Mouse (Mus musculus) bone marrow, adult 2 months (tissue): ENCODE measurements around the gene Tnnt1.

Source experiments
- CTCF ChIP-seq: fragments of 200-500 bp; IDR thresholded peaks from 2 replicates; pipeline ENCODE4 v1.5.1; 2011; ENCODE audit warnings: low read length, control low read depth; ENCODE audit not compliant: control insufficient read depth, insufficient read depth
- POLR2A ChIP-seq: fragments of 200-500 bp; IDR thresholded peaks from 2 replicates; pipeline ENCODE4 v1.6.1; 2011; ENCODE audit warnings: low read depth, mild to moderate bottlenecking, control low read depth, low read length, borderline replicate concordance; ENCODE audit not compliant: control insufficient read depth

DNA sequence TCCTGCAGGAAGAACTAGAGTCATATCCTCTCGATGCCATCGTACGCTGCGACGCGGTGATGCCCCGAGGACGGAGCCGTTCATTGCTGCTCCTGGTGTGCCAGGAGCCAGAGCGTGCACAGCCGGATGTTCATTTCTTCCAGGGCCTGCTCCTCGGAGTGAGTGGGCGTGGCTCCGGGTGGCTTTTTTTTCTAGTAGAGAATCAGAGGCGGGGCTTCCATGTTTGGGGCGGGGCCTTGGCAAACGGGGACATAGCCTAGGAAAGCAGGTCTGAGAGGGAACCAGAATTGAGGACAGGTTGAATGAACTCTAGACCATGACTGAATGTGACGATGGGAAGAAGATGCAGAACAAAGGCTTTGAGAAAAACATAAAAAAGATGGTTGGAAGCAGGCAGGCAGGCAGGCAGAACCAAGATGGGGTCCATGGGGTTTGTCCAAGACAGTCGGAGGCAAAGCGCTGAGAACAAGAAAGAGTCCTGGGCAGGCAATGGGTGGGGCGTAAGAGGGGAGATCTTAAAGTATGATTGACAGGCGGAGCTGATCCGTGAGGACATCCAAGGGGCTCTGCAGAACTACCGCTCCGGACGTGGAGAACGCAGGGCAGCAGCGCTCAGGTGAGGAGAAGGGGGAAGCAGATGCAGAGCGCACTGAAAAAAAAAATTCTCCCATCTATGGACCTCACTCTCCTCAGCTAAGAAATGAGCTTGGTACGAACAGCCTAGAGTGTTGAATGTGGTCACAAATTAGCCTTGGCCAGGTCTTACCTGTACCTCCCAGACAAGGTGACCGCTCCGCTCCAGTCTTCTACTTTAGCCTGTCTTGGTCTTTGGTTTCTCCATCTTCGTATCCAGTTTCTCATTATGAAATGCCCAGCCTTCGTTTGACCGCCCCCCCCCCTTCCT lies 45.7 kb downstream of the Tnnt1 start:
- no peak for TF ChIP-seq CTCF
- TF ChIP-seq POLR2A: no peak
